Mouse (Mus musculus) lung, embryonic 14.5 days (tissue): ENCODE results near the gene Mical3. TPM values are rescaled to one million over a fixed set of nuclear protein-coding genes. Genes with fewer than 3 reads are reported as not detected.

Experiments used
- ATAC-seq: fragments of 200-750 bp; cut with Nextera tagmentation; 2 replicates; pipeline ENCODE4 v1.8.0; 2017; ENCODE audit warnings: mild to moderate bottlenecking, moderate TSS enrichment, moderate library complexity; ENCODE audit not compliant: insufficient read depth
- DNase-seq: peaks from one replicate; pipeline ENCODE4 v3.0.0-alpha.2; 2015
- H3K27ac ChIP-seq: fragments of 300-500 bp; sonication (generic); 2 replicates; pipeline ENCODE4 v1.5.1; 2014; ENCODE audit warnings: low read depth, mild to moderate bottlenecking, moderate library complexity
- H3K27me3 ChIP-seq: fragments of 300-500 bp; sonication (generic); 2 replicates; pipeline ENCODE4 v1.6.1; 2014; ENCODE audit warnings: low read length, control low read depth; ENCODE audit not compliant: insufficient read depth
- H3K36me3 ChIP-seq: fragments of 300-500 bp; sonication (generic); 2 replicates; pipeline ENCODE4 v1.6.1; 2014; ENCODE audit warnings: control low read depth; ENCODE audit not compliant: insufficient read depth
- H3K4me1 ChIP-seq: fragments of 300-500 bp; sonication (generic); 2 replicates; pipeline ENCODE4 v1.6.1; 2014; ENCODE audit warnings: antibody characterized with exemption, control low read depth; ENCODE audit not compliant: insufficient read depth
- H3K4me2 ChIP-seq: fragments of 300-500 bp; sonication (generic); 2 replicates; pipeline ENCODE4 v1.6.1; 2014; ENCODE audit warnings: mild to moderate bottlenecking
- H3K4me3 ChIP-seq: fragments of 300-500 bp; sonication (generic); 2 replicates; pipeline ENCODE4 v1.5.1; 2014; ENCODE audit warnings: low read depth, low read length
- H3K9ac ChIP-seq: fragments of 300-500 bp; sonication (generic); 2 replicates; pipeline ENCODE4 v1.6.1; 2014
- H3K9me3 ChIP-seq: fragments of 300-500 bp; sonication (generic); 2 replicates; pipeline ENCODE4 v1.6.1; 2016; ENCODE audit warnings: low read depth, low read length, control low read depth
- CTCF ChIP-seq: IDR thresholded peaks from 2 replicates; pipeline ENCODE4 v1.5.1; 2016; ENCODE audit warnings: antibody characterized with exemption, low read depth
- WGBS: fragments of 180-500 bp; shearing (Covaris S2); extraction: QIAGEN DNeasy Blood & Tissue Kit; methylation state at CpG from one replicate; pipeline ENCODE4 v1.1.7; 2014; 5-methylcytosine and 5-hydroxymethylcytosine counted together
- polyA plus RNA-seq: library from polyadenylated mRNA; unstranded; fragments of >200 nt; fragmentation: Nextera tagmentation; extraction: Ambion mirVana; gene quantifications from 2 replicates; pipeline ENCODE4 v1.2.1, GENCODE M21; 2014

The Mical3 gene
- polyA plus RNA-seq, 1 experiment from 2014 or later = 27.0 TPM

GRCm38 (mm10) chr6:121138338-121139040, 7.7 kb upstream of the Mical3 start:
- ATAC-seq = peak; percentile 72; the same call in 1 of the 2 replicates
- no peaks in the 10 kb centered on the region for H3K9me3 ChIP-seq
- H3K4me2 ChIP-seq = no peak overlapping the region
- WGBS = 44% methylated on average over 12 of the region's 12 CpGs
- H3K9ac ChIP-seq = no peak overlapping the region
- H3K4me1 ChIP-seq = peaks cover under 1% of the 10 kb centered on the region; the same call in 1 of the 2 replicates
- no peak for TF ChIP-seq CTCF
- H3K27ac ChIP-seq = no peak overlapping the region
- H3K36me3 ChIP-seq = no peaks in the 10 kb centered on the region
- DNase-seq = no peak
- H3K4me3 ChIP-seq = no peak overlapping the region
- no peaks in the 10 kb centered on the region for H3K27me3 ChIP-seq

GRCm38 (mm10) chr6:121137222-121137621, 6.4 kb upstream of the Mical3 start:
- H3K4me1 ChIP-seq = no peaks in the 10 kb centered on the region
- 58% methylated on average over 6 of the region's 6 CpGs for WGBS
- ATAC-seq = no peak
- H3K9me3 ChIP-seq = no peaks in the 10 kb centered on the region
- no peak overlapping the region for H3K4me3 ChIP-seq
- no peak for TF ChIP-seq CTCF
- H3K27ac ChIP-seq = no peak overlapping the region
- DNase-seq = no peak
- no peak overlapping the region for H3K4me2 ChIP-seq
- H3K27me3 ChIP-seq = no peaks in the 10 kb centered on the region; the same call in 1 of the 2 replicates
- no peaks in the 10 kb centered on the region for H3K36me3 ChIP-seq
- no peak overlapping the region for H3K9ac ChIP-seq

- no peak overlapping the region for H3K27ac ChIP-seq
- no peak for TF ChIP-seq CTCF
- WGBS = 52% methylated on average over 5 of the region's 5 CpGs
- peaks cover 8% of the 10 kb centered on the region for H3K4me1 ChIP-seq
- H3K27me3 ChIP-seq = peaks cover 15% of the 10 kb centered on the region; the same call in 1 of the 2 replicates
- H3K9ac ChIP-seq = no peak overlapping the region
- no peaks in the 10 kb centered on the region for H3K9me3 ChIP-seq
- DNase-seq (no peak), ATAC-seq (no peak)
- no peaks in the 10 kb centered on the region for H3K36me3 ChIP-seq
- H3K4me3 ChIP-seq = no peak overlapping the region
- H3K4me2 ChIP-seq = no peak overlapping the region
These were observed 4.1 kb upstream of the Mical3 start for GRCm38 (mm10) chr6:121134884-121135283.

GRCm38 (mm10) chr6:121134249-121134648, 3.5 kb upstream of the Mical3 start:
- no peak for TF ChIP-seq CTCF
- H3K9ac ChIP-seq = no peak overlapping the region
- DNase-seq (no peak), ATAC-seq (no peak)
- H3K4me2 ChIP-seq = no peak overlapping the region
- H3K4me1 ChIP-seq = peaks cover 8% of the 10 kb centered on the region
- H3K4me3 ChIP-seq = no peak overlapping the region
- no peaks in the 10 kb centered on the region for H3K9me3 ChIP-seq
- H3K36me3 ChIP-seq = no peaks in the 10 kb centered on the region
- peaks cover 15% of the 10 kb centered on the region; the same call in 1 of the 2 replicates for H3K27me3 ChIP-seq
- WGBS = 51% methylated on average over 3 of the region's 3 CpGs
- no peak overlapping the region for H3K27ac ChIP-seq

- TF ChIP-seq CTCF = peak; percentile 98
- Histone ChIP-seq H3K4me1 (peaks cover 8% of the 10 kb centered on the region), H3K27me3 (peaks cover 15% of the 10 kb centered on the region; the same call in 1 of the 2 replicates), H3K4me3 (peak overlapping the region; percentile 30), H3K9me3 (no peaks in the 10 kb centered on the region), H3K4me2 (peak overlapping the region; percentile 74), H3K9ac (peak overlapping the region; percentile 31; the same call in 1 of the 2 replicates), H3K36me3 (no peaks in the 10 kb centered on the region), H3K27ac (no peak overlapping the region)
- DNase-seq (peak; percentile 94), ATAC-seq (peak; percentile 94)
- WGBS = under 1% methylated on average over 32 of the region's 32 CpGs
These were observed 627 bp downstream of the Mical3 start for GRCm38 (mm10) chr6:121130039-121130705.

GRCm38 (mm10) chr6:121129506-121129905, 1.3 kb downstream of the Mical3 start:
- Histone ChIP-seq H3K4me2 (peak overlapping the region; percentile 74), H3K9ac (peak overlapping the region; percentile 31; the same call in 1 of the 2 replicates), H3K4me3 (peak overlapping the region; percentile 30), H3K27ac (no peak overlapping the region), H3K9me3 (no peaks in the 10 kb centered on the region), H3K27me3 (peaks cover 15% of the 10 kb centered on the region; the same call in 1 of the 2 replicates), H3K36me3 (no peaks in the 10 kb centered on the region), H3K4me1 (peaks cover 8% of the 10 kb centered on the region)
- peak; percentile 59 for ATAC-seq
- DNase-seq = peak; percentile 27
- 12% methylated on average over 21 of the region's 21 CpGs for WGBS
- no peak for TF ChIP-seq CTCF

GRCm38 (mm10) chr6:121128736-121129135, 2.1 kb downstream of the Mical3 start:
- no peak overlapping the region for H3K27ac ChIP-seq
- no peaks in the 10 kb centered on the region for H3K9me3 ChIP-seq
- H3K27me3 ChIP-seq = peaks cover 15% of the 10 kb centered on the region; the same call in 1 of the 2 replicates
- peaks cover 8% of the 10 kb centered on the region for H3K4me1 ChIP-seq
- H3K36me3 ChIP-seq = no peaks in the 10 kb centered on the region
- DNase-seq (no peak), ATAC-seq (no peak)
- no peak overlapping the region for H3K4me3 ChIP-seq
- no peak for TF ChIP-seq CTCF
- H3K9ac ChIP-seq = no peak overlapping the region
- H3K4me2 ChIP-seq = no peak overlapping the region
- WGBS = 87% methylated on average over 5 of the region's 5 CpGs
